Mouse (Mus musculus) layer of hippocampus, postnatal 14 days (tissue): ENCODE results near the gene Nsun2. TPM values are rescaled to one million over a fixed set of nuclear protein-coding genes. Genes with fewer than 3 reads are reported as not detected.

Source experiments
- DNase-seq, 2 experiments: peaks; one replicate each; pipeline ENCODE4 v3.0.0; 2021 to 2022; ENCODE audit warnings: low spot score in 2 of 2, mixed read lengths in 1 of 2
- total RNA-seq, 2 experiments: library from RNA; stranded (reverse); gene quantifications; 2 replicates each; pipeline ENCODE4 v1.2.3; 2021

The Nsun2 gene
- total RNA-seq, 2 experiments from 2014 or later = 72.2 to 75.5 TPM

GRCm38 (mm10) chr13:69523444-69524157 is 9.9 kb upstream of the Nsun2 start:
- DNase-seq = no peak

DNA sequence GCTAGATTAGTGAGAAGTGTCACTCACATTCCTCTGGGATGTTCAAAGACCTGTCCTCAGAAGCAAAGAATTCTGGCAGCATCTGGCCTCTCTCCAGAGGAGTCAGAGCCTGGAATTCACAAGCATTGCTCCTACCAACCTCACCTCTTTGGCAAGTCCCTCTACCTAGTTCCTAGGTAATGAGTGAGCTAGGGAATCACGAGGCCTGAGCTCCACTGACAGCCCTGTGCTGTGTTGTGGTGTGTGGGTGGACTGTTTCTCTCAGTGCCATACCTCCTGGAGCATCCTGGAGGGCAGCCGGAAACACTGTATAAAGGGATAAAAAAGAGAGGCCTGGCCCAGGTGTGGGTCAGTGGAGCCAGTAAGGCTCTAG is 9.4 kb upstream of the Nsun2 start:
- no peak for DNase-seq

DNA sequence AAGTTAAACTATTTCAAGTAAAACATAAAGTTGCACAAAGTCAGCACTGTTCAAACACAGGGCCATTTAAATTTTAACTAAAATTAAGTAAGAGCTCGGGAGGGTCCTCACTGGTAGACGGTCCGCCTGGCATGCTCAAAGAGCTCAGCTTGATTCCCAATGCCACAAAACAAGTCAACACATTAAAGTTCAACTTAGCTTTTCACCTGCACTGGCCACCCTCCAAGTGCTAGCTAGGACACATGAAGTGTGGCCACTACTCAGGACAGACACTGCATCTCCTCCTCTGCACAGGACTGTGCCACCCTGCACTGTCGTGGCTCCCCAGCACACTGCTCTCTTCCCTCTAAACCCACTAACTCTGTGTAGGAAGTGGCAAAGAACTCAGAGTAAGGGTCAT is 7.7 kb upstream of the Nsun2 start:
- DNase-seq = no peak

GRCm38 (mm10) chr13:69528531-69528930 is 5.0 kb upstream of the Nsun2 start:
- no peak for DNase-seq

- DNase-seq = no peak
Measured at GRCm38 (mm10) chr13:69530156-69530555, 3.4 kb upstream of the Nsun2 start.

DNA sequence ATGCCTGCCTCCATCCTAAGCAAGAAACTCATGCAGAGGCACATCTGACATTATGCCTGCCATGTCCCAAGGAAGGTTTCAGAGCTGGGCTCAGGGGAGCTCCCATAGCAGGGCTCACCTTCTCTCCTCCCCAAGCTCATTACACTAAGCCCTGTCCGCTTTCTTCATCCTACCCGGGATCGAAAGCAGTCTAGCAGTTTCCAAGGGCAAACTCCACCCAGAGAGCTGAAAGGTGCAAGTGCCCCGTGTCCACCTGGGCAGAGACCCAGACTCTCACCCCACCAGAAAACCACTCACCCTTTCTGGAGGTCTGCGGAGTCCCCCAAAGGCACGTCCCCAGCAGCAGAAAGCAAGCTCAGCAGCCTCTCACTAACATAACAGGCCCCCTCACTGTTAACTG is 2.6 kb upstream of the Nsun2 start:
- DNase-seq = no peak

- no peak for DNase-seq
Measured at GRCm38 (mm10) chr13:69531431-69531830, 2.1 kb upstream of the Nsun2 start.

DNA sequence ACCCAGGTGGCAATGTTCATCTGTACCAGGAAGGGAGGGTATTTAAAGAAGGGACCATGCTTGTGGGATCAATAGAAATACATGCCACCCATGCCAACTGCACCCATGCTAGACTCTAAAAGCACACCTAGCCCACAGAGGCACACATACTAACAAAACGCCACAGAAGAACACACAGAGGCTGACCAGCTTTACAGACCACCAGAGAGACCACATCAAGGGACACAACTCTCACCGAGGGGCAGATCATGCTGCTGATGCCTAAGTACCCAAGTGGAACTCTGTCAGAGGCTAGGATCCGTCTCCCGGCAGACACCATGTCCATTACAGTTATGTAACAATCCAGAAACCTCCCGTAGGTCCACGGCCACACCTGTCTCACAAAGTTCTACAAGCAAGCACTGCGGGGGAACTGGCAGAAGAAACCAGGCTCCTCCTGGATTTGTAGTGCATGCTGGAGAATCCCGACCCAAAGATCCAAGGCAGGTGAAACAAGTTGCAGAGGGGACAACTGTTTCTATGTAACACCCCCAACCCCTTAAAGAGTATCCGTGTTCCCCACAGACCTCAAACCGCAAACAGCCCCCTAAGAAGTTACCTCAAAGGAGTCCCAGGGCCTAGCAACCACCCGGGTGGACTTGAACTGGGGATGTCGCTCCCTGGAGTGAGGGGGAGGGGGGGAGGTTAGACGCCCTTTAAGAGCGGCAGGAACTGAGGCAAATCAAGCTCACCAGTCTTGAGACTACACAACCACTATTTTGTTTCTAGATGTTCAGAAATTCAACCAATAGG is 1.2 kb upstream of the Nsun2 start:
- no peak for DNase-seq

DNA sequence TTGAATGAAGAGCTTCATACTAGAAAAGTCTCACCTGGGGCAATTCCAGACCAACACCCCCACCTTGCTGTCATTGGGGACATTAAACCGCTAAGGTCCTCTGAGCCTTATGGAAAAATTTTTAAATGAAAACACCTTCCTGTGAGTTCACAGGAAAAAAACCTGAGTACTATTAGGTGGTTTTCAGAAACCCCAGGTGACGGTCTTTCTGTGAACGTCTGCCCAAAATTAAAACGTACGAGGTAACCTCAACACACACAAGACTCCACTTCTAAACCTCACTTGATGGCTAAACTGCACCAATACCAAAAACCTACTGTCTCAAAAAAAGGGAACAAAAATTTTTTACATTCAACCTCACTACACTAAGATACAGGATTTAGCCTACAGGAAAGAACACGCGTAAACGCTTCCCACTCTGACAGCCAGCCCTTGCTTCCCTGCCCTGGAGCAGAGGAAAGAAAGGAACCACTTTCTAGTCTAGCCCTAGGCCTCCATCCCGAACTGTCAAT is 597 bp upstream of the Nsun2 start:
- DNase-seq = no peak

GRCm38 (mm10) chr13:69534334-69534653 is 748 bp downstream of the Nsun2 start, which contains the start of gene Tent4a:
Gene Tent4a (minus strand): TSS chr13:69534617.
- DNase-seq = no peak

DNA sequence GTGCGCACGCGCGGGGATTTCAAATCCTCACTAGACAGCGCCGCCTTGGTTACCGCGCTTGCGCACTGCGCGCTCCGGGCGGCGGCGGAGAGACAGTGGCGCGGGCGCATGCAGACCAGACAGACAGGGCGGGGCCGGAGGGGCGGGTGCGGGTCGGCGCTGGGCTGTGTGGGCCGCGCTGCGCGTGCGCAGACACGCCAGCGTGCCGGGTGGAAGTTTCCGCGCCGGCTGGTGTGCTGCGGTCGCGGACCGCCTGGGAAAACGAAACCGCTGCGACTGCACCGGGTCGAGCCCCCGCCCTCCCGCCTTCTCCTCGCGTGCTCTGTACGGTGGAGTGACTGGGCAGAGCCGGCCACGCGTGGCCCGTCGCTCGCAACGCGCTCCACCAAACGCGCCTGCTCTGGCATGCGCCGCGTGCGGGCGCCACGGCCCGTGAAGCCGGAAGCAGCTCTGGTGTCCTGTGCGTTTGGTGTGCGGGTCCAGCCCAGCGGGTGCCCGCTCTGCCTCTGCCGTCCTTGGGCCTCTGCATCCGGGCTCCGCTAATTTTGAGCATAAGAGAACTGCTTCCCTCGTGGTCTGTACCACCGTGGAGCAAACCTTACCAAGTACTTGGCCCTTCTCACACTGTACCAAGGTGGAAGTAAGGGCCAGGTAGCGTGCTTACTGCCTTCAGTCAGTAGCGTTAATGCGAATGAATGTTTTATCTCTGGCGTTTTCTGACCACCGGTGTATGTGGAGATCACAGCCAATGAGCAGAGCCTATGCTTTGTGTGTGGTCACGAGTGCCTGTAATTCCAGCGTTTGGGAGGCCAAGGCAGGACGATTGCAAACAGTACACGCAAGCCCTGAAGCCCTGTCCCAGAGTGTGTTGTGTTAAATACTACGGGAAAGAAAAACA is 1.4 kb downstream of the Nsun2 start:
- DNase-seq = peak; percentile 95 to 98

DNA sequence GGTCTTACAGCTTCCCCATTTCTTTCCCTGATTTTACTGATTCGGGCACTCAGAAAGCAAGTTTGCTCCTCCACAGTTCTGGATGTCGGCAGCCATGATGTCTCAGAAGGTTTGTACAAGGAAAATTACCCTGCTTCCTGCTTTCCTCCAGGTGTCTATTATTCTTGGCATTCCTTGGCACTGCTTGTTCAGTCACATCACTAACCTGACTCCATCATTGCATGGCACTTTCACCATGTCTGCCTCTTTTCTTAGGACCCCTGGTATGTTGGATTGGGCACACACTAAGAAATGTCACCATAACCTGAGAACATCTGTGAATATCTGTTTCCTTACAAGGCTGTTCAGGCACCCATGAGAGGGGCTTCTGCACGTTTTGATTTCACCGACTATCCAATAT is 2.5 kb downstream of the Nsun2 start:
- no peak for DNase-seq

DNA sequence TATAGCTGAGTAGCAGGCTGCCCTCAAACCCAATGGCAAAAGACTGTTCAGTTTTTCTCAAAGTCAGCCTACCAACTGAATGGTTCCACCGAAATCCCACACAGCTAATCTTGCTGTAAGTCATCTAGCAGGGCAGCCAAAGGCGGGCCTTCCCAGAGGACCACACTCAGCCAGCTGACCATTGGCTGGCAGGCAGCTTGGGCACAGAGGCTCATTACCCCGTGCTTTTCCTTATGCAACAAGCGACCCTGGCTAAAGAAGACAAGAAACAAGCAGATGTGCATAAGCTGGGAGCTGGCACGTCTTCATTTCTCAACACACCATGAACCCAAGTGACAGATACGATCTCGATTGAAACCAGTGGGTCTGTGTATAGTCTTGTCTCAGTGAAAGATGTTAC is 3.8 kb downstream of the Nsun2 start:
- DNase-seq = no peak

DNA sequence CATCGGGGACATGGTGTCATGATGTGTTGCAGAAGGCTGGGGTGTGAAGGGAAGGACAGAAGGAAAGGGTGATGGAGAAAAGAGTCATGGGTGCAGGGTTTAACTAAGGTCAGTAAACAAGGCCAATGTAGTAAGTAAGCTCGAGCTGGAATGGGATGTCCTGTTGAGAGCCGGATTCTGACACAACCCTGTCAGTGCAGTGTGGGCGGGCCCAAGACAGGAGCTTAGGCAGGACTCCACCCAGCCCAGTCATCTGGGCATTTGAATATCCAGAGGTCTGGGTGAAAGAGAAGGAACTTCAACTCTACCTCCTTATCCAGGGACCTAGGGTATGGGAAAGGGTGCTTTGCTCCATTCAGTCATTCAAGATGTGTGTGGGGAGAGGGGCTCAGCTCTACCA is 4.8 kb downstream of the Nsun2 start:
- DNase-seq = no peak

- DNase-seq = no peak
Measured at GRCm38 (mm10) chr13:69541209-69541608, 7.7 kb downstream of the Nsun2 start.

GRCm38 (mm10) chr13:69541776-69542175 is 8.2 kb downstream of the Nsun2 start:
- DNase-seq = no peak

DNA sequence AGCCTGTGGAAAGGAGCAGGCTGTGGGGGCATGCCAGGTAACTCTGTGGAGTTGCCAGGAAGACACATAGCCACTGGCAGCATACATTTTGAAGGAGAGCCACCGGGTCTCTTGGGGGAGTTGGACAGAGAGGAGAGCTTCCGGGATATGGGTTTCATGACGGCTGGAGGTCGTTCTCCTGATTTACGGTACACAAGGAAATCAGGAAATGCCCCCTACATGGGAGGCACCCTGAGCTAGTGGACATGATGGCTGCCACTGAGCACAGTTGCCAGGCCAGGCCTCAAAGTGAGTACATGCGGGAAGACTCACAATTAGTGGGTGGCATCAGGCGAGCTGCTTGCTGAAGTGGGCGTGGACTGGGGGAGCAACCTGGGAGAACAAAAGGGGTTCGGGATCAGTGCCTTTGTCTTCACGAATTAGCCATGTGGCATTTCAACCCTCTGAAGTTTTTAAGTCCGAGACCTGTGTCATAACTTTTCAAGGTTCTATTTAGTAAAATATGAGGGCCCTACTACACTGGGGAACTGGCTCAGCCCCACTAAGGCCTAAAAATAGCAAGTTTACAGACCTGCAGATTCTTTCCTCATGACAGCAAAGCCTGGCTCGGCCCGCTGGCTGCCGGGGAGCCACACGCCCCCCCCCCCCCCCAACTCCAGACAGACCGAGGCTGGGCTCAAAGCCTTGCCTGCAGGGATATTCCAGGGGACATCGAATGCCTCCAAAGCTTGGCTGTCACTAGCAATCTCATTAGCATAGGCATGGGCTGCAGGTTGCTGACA is 9.2 kb downstream of the Nsun2 start:
- no peak for DNase-seq

GRCm38 (mm10) chr13:69543595-69543994 is 10.0 kb downstream of the Nsun2 start:
- DNase-seq = no peak

- no peak for DNase-seq
Measured at GRCm38 (mm10) chr13:69545019-69545418, 11.5 kb downstream of the Nsun2 start.

DNA sequence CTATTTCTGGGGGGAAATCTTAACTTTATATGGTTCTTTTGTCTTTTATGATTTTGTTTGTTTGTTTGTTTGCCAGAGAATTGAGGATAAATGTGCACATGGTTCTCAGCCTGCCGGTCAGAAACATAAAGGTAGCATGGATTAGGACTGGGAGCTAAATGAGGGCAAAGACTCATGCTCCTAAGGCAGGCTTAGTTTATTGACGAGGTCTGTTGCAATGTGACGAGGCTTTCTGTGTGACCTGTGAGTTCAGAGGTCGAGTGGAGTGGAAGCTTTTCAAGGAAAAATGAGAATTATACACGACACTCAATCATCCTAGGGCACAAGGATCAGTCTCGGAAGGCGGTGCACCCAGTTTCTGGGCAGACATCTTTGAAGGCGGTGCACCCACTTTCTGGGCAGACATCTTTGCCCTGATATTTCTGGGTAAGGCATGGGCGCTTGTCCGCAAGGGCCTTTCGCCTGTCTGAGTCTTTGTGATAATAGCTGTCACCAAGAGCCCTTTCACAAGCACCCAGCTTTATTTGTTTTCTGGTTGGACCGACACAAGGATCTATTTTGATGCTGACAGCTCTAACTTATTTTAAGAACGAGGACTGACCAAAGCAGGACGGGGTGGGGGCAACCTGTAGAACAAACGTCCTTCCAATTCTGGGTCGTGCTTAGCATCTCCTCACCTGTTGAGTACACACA is 14.1 kb downstream of the Nsun2 start:
- no peak for DNase-seq
